Mouse (Mus musculus) 416B (cell line): ENCODE data around the gene Hist1h1t.
A peak's percentile ranks its signal among the peaks of the same experiment; 100 is the strongest.

Experiments used
- DNase-seq: peaks from one replicate; pipeline ENCODE4 v3.0.0; 2011; ENCODE audit warnings: low read depth

Hist1h1t gene

GRCm38 (mm10) chr13:23695514-23695913 is at the start of gene Hist1h1t:
TSS of gene Hist1h1t (plus strand) at chr13:23695814.
- no peak for DNase-seq

DNA sequence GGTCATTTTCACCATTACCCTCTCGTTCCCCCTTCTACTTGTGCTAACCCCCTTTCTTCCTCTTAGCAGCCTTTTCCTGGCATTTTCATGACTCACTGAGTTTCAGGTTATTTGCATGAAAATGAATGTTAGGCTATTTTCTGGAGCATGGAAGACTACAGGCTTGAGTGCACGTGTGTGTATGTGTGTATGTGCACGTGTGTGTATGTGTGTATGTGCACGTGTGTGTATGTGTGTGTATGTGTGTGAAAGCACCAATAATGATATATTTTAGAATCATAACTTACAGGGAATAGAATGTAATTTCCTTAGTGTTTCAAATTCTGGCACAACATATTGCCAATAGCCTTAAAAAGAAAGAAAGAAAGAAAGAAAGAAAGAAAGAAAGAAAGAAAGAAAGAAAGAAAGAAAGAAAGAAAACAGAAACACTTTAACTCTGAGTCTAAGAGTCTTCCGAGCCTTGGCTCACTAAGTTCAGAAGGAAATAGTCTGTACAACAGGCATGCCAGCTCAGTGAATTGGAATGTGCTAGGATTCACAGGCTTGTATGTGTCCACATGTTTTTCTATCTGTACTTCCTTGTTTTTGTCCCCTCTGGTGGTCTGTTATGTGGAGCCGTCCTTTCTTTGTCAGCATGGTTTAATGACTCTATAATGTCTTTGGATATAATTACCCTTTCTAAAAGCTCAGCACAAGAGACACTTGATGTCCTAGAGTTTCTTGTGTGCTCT is 35.8 kb upstream of the Hist1h1t start:
- peak; percentile 9 for DNase-seq

DNA sequence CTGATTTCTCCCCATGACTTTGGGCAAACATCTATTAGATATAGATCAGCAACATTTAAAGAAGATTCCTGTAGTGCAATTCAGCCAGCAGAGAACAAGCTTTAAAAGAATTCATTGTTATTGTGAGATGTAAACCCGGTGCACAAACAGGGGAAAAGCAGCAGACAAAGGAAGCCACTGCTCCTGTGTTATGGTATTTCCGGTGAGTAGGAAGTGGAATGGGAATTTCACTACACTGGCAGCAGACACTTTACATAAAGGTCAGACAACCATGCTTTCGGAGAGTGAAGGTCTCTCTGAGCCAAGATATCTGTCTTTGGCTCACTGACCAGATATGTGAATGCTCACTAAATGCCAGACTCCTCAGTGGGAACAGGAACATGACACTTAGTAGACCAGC is 33.1 kb upstream of the Hist1h1t start:
- DNase-seq, result no peak

DNA sequence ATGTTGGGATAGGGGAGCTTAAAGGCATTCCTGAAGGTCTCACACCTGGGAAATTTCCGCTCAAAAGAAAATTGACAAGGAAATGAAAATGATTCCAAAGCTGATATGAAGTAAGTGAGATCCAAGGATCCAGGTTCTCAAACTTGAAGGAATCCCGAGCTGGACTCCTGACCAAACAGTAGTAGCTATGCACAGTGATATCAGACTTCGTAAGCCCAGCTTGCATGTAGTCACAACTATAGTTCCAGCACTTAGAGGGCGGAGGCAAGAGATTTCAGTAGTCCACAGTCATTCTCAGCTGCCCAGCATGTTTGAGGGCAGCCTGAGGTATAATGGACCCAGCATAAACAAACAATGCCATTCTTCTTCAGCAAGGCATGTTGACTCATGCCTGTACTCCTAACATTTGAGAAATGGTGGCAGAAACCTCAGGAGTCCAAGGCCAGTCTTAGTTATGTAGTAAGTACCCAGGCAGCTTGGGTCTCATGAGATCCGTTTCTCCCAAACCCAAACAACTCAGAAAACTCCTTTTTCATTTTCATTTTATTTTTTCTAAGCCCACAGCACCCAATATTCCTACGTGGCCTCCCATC is 13.5 kb upstream of the Hist1h1t start:
- DNase-seq, result peak; percentile 57

GRCm38 (mm10) chr13:23682623-23682946 is 13.0 kb upstream of the Hist1h1t start:
- no peak for DNase-seq

GRCm38 (mm10) chr13:23682947-23683754 is 12.5 kb upstream of the Hist1h1t start:
- DNase-seq, result peak; percentile 79

GRCm38 (mm10) chr13:23683755-23684281 is 11.8 kb upstream of the Hist1h1t start, which contains the start of the genes Hist1h2ac and Hist1h2bc:
TSS of gene Hist1h2ac (minus strand) at chr13:23683948.
TSS of gene Hist1h2bc (plus strand) at chr13:23684199.
- peak; percentile 100 for DNase-seq

- peak; percentile 97 for DNase-seq
Measured at GRCm38 (mm10) chr13:23684295-23684945, 11.2 kb upstream of the Hist1h1t start.

- peak; percentile 85 for DNase-seq
Measured at GRCm38 (mm10) chr13:23685121-23685861, 10.3 kb upstream of the Hist1h1t start.

GRCm38 (mm10) chr13:23685966-23686365 is 9.6 kb upstream of the Hist1h1t start:
- DNase-seq, result peak; percentile 61

DNA sequence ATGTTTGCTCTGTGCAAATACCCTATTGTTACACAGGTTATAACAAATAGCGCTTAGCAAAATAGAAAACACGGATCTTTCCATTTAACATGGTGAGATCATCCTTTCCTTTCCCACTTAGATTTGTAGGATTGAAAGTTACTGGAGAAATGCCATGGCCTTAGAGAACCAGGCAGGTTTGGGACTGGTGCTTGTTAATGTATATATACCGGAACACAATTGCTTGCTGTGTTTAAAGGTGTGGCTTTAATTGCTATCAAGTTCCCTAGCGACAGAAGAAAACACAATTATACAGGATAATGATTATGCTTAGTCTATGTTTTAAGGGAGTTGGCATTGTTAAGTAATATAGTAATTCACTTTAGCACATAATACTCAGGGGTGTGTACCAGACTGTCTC is 8.4 kb upstream of the Hist1h1t start:
- no peak for DNase-seq

DNA sequence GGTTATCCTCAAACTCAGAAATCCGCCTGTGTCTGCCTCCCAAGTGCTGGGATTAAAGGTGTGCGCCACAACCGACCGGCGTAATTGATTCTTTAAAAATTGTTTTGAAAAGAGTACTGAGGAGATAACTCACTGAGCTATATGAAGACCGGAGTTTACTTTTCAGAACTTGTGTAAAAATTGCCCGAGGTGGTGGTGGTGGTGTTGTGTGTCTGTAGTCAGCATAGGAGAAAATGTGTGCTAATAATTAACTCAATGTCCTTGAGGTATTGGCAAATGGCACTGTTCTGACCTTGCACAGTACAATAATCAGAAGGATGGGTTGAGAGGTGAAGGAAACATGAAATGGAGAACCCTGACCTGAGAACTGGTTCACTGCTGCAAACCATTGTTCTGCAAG is 7.7 kb upstream of the Hist1h1t start:
- no peak for DNase-seq

GRCm38 (mm10) chr13:23688956-23689355 is 6.7 kb upstream of the Hist1h1t start:
- no peak for DNase-seq

DNA sequence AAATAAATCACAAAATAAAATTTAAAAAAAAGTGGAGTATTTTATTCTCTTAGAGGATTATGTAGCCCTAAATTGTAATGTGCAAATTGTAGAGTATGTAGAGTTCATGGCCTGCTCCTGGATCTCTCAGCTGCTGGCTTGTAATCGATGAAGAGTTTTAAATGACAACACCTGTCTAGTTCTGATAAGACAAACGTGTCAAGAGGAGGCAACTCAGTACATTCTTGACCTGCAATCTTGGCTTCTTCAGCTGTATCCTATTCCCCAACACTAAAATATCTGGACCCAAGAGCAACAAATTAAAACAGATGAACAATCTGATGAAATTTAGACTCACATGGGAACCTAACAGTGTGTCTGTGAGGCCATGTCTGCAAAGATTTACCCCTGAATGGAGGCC is 6.2 kb upstream of the Hist1h1t start:
- no peak for DNase-seq

- no peak for DNase-seq
Measured at GRCm38 (mm10) chr13:23693856-23694440, 1.7 kb upstream of the Hist1h1t start.

DNA sequence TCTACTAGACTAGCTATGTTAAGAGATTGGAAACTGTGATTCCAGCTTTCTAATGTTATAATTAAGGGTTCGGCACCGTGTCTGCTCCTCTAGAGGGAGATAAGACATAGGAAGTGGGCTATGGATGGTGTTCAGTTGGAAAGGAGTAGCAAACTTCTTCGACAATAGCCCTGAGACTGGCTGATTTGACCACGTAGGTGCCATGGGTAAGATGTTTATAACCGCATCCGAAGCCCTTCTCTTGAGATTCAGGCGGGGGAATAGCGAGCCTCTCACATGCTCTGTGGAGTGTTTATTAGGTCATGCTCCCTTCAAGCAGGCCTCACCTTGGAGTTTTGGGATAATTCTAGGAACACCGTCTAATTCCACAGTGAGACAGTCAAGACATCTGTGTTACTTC is 658 bp upstream of the Hist1h1t start:
- no peak for DNase-seq

DNA sequence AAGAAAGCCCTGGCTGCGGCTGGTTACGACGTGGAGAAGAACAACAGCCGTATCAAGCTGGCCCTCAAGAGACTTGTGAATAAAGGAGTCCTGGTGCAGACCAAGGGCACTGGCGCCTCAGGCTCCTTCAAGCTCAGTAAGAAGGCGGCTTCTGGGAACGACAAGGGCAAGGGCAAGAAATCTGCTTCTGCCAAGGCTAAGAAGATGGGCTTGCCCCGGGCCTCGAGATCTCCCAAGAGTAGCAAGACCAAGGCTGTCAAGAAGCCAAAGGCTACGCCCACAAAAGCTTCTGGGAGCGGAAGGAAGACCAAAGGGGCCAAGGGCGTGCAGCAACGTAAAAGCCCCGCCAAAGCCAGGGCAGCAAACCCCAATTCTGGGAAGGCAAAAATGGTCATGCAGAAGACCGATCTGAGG is 454 bp downstream of the Hist1h1t start:
- DNase-seq, result no peak

GRCm38 (mm10) chr13:23697491-23698299 is 2.1 kb downstream of the Hist1h1t start:
- peak; percentile 92 for DNase-seq

GRCm38 (mm10) chr13:23698300-23698693 is 2.7 kb downstream of the Hist1h1t start, which contains the start of gene Hist1h4c:
TSS of gene Hist1h4c (minus strand) at chr13:23698454.
- DNase-seq, result peak; percentile 100

GRCm38 (mm10) chr13:23698996-23699395 is 3.4 kb downstream of the Hist1h1t start:
- DNase-seq, result no peak
